Mouse (Mus musculus): Measurements from ENCODE around the gene Mtmr12.

DNA sequence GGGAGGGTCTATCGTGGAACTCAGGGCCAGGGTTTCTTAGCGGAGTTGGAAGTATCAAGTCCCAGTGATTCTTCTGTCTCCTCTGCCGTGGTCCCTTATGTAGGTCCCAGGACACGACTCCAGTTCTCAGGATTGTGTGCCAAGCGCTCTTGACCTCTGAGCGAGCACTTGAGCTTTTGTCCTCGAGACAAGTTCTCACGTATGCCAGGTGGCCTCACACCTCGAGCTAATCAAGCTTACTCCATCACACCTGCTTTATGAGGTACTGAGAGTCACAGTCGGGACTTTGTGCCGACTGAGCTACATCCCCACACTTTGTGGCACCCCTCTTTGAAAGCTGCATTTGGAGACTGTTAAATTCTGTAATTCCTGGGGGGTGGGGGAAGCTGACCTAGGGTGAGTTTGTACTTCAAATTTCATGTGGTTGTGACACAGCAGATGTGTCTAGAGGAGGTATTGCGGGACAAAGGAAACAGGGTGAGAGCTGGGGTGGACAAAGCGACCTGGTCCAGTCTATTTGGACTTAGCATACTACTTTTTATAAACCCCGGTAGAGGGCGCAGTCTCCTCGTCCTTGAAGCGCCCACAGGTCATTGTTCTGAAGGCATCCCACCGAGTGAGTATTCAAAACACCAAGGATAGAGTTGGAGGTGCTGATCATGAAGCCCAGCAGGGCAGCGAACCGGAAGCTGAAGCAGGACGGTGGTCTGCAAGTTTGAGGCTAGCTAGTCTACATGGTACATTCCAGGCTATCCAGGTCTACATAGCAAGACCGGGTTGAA lies 8.2 kb upstream of the Mtmr12 start:
- TF ChIP-seq CTCF (IDR thresholded peaks at IDR 0.05; ENCODE audit: low read depth) (peak; percentile 81), EP300 (IDR thresholded peaks at IDR 0.05; ENCODE audit: low read depth) (no peak)
